Mouse (Mus musculus): ENCODE results near the gene Entpd3. TPM values are rescaled to one million over a fixed set of nuclear protein-coding genes. Genes with fewer than 3 reads are reported as not detected.

Entpd3 gene
- polyA plus RNA-seq, 1 experiment from 2014 or later = 5.8 TPM

DNA sequence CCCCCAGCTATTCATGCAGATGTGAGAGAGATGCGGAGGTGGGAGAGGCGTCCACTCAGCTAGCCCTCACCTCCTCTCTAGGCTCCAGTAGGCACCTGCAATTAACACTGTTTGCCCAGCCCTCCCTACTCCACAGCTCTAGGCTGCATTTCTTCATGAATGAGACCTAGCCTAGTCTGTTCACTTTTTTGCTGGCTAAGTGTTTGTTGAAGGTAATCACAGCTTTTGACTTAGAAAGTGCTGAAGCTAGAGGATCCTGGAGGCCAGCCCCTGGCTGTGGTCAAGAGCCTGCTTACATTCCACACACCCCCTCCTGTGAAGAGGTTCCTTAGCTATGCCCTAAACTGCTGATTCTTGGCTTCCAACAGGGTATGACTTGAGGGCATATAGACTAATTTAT lies 1.8 kb downstream of the Entpd3 start:
- Histone ChIP-seq H3K9me3 (no peaks in the 10 kb centered on the region), H3K9ac (no peak overlapping the region), H3K4me3 (no peak overlapping the region), H3K4me2 (peak overlapping the region; percentile 35), H3K27me3 (peaks cover 28% of the 10 kb centered on the region), H3K4me1 (peaks cover 28% of the 10 kb centered on the region), H3K27ac (no peak overlapping the region), H3K36me3 (no peaks in the 10 kb centered on the region)
- 13% methylated on average over 2 of the region's 2 CpGs for WGBS
- 0 out of 2 replicates have a peak, but pooled peaks have one; percentile 6 for ATAC-seq (ENCODE audit: insufficient number of reproducible peaks, insufficient read depth, low FRiP score, low TSS enrichment, low read depth)

DNA sequence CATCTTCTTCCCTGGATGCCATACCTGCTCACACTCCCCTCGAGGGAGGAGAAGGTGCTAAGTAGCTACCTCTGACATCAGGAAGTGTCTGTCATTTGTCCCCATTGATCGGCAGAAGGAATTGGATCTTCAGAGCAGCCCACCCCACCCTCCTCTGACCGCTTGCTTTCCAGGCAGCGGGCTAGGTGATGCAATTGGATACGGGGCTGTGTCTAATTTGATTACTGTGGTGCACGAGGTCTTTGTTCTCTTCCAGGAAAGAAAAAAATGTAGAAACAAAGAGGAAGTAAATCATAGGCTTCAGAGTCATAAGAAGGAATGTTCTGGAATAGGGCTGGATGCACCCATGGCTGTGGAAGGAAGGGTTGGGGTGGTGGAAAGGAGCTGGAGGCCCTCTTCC lies 2.6 kb downstream of the Entpd3 start:
- 1% methylated on average over 6 of the region's 6 CpGs for WGBS
- H3K4me2 ChIP-seq = peak overlapping the region; percentile 35
- H3K9me3 ChIP-seq = no peaks in the 10 kb centered on the region
- H3K27me3 ChIP-seq = peaks cover 28% of the 10 kb centered on the region
- H3K27ac ChIP-seq = peak overlapping the region; percentile 22; the same call in 1 of the 2 replicates
- H3K36me3 ChIP-seq = no peaks in the 10 kb centered on the region
- H3K9ac ChIP-seq = no peak overlapping the region
- peaks cover 36% of the 10 kb centered on the region for H3K4me1 ChIP-seq
- ATAC-seq (ENCODE audit: insufficient number of reproducible peaks, insufficient read depth, low FRiP score, low TSS enrichment, low read depth) = no peak
- H3K4me3 ChIP-seq = no peak overlapping the region

- ATAC-seq (ENCODE audit: insufficient number of reproducible peaks, insufficient read depth, low FRiP score, low TSS enrichment, low read depth) = no peak
- Histone ChIP-seq H3K9ac (no peak overlapping the region), H3K27me3 (0 out of 2 replicates have a peak, but pooled peaks cover 3% of the 10 kb centered on the region)
Measured at GRCm38 (mm10) chr9:120545994-120546393, 6.4 kb downstream of the Entpd3 start.

GRCm38 (mm10) chr9:120546482-120546881 lies 6.9 kb downstream of the Entpd3 start:
- Histone ChIP-seq H3K4me2 (peak overlapping the region; percentile 40), H3K4me1 (peaks cover 26% of the 10 kb centered on the region), H3K9me3 (no peaks in the 10 kb centered on the region), H3K27me3 (0 out of 2 replicates have a peak, but pooled peaks cover 3% of the 10 kb centered on the region), H3K27ac (no peak overlapping the region; the same call in 1 of the 2 replicates), H3K4me3 (no peak overlapping the region), H3K36me3 (no peaks in the 10 kb centered on the region), H3K9ac (no peak overlapping the region)
- no peak for ATAC-seq (ENCODE audit: insufficient number of reproducible peaks, insufficient read depth, low FRiP score, low TSS enrichment, low read depth)
- WGBS = 89% methylated on average over 9 of the region's 9 CpGs

More at GRCm38 (mm10) chr9:120545994-120546393, 6.4 kb downstream of the Entpd3 start:
- H3K27ac ChIP-seq = no peak overlapping the region; the same call in 1 of the 2 replicates
- 83% methylated on average over 2 of the region's 2 CpGs for WGBS
- no peak overlapping the region for H3K4me3 ChIP-seq
- H3K4me1 ChIP-seq = peaks cover 29% of the 10 kb centered on the region
- H3K36me3 ChIP-seq = no peaks in the 10 kb centered on the region
- no peak overlapping the region for H3K4me2 ChIP-seq
- no peaks in the 10 kb centered on the region for H3K9me3 ChIP-seq

DNA sequence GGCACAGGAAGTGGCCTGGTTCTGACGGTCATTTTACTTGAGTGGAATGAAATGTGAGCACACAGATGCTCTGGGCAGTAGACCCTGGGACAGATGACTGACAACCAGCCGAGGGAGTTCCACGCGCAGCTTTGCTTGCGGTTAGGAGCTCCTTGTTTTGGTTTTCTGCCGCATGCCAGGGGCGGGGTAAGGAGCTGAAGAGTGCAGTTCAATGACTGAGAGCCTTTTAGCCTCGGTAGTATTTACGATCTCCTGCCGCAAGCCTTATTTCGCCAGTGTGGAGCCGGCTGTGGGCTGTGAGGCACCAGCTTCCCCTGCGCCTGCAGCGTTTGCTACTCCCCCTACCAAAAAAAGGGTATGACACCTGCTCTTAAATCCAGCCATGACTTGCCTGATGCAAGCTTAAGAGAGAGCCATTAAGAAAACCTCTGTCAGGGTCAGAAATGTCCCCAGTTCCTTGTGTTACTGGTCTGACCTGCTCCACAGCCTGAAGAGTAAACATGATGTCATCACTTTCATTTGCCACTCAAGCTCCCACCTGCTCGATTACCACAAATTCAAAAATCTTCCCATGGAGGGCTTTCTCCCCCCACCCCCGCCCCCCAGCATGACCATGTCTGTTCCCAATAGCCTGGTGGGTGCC lies 7.5 kb downstream of the Entpd3 start:
- Histone ChIP-seq H3K27me3 (no peaks in the 10 kb centered on the region), H3K27ac (peak overlapping the region; percentile 29; the same call in 1 of the 2 replicates), H3K9ac (peak overlapping the region; percentile 41; the same call in 1 of the 2 replicates), H3K4me2 (peak overlapping the region; percentile 40), H3K36me3 (no peaks in the 10 kb centered on the region), H3K4me1 (peaks cover 19% of the 10 kb centered on the region), H3K9me3 (no peaks in the 10 kb centered on the region), H3K4me3 (no peak overlapping the region)
- 10% methylated on average over 16 of the region's 16 CpGs for WGBS
- ATAC-seq (ENCODE audit: insufficient number of reproducible peaks, insufficient read depth, low FRiP score, low TSS enrichment, low read depth) = no peak; the same call in 1 of the 2 replicates

DNA sequence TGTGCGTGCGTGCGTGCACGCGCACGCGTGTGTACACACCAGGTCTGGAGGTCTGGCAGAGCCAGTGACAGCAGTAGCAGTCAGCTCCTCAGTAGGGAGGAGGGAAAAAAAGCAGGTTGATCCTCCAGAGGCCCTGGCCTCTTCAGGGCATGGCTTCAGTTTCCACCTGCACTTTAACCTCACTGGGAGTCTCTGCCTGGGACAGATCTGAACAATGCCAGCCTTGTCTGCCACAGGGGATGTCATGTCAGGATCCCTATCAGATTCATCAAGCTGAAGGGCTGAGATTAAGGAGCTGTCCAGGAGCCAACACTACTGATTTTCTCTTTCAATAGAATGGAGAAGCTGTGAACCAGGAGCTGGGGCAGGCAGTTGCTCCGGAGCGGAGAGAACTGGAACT lies 11.2 kb downstream of the Entpd3 start:
- H3K27ac ChIP-seq = no peak overlapping the region
- H3K9ac ChIP-seq = no peak overlapping the region
- no peak for ATAC-seq (ENCODE audit: insufficient number of reproducible peaks, insufficient read depth, low FRiP score, low TSS enrichment, low read depth)
- H3K36me3 ChIP-seq = no peaks in the 10 kb centered on the region
- 75% methylated on average over 9 of the region's 9 CpGs for WGBS
- H3K4me1 ChIP-seq = peaks cover 15% of the 10 kb centered on the region
- H3K4me2 ChIP-seq = no peak overlapping the region
- no peak overlapping the region for H3K4me3 ChIP-seq
- no peaks in the 10 kb centered on the region for H3K9me3 ChIP-seq
- H3K27me3 ChIP-seq = no peaks in the 10 kb centered on the region

GRCm38 (mm10) chr9:120563590-120563989 lies 24.0 kb downstream of the Entpd3 start:
- 92% methylated on average over 3 of the region's 3 CpGs for WGBS
- ATAC-seq (ENCODE audit: insufficient number of reproducible peaks, insufficient read depth, low FRiP score, low TSS enrichment, low read depth) = no peak
- H3K9me3 ChIP-seq = no peaks in the 10 kb centered on the region

GRCm38 (mm10) chr9:120564247-120564646 lies 24.6 kb downstream of the Entpd3 start:
- Histone ChIP-seq H3K9ac (no peak overlapping the region), H3K36me3 (no peaks in the 10 kb centered on the region), H3K27me3 (no peaks in the 10 kb centered on the region), H3K4me3 (no peak overlapping the region), H3K4me2 (no peak overlapping the region), H3K9me3 (no peaks in the 10 kb centered on the region), H3K4me1 (no peaks in the 10 kb centered on the region), H3K27ac (no peak overlapping the region)
- WGBS = 78% methylated on average over 2 of the region's 2 CpGs
- ATAC-seq (ENCODE audit: insufficient number of reproducible peaks, insufficient read depth, low FRiP score, low TSS enrichment, low read depth) = no peak

More at GRCm38 (mm10) chr9:120563590-120563989, 24.0 kb downstream of the Entpd3 start:
- H3K4me1 ChIP-seq = no peaks in the 10 kb centered on the region
- H3K36me3 ChIP-seq = no peaks in the 10 kb centered on the region
- no peaks in the 10 kb centered on the region for H3K27me3 ChIP-seq
- H3K4me3 ChIP-seq = no peak overlapping the region
- H3K27ac ChIP-seq = no peak overlapping the region
- H3K4me2 ChIP-seq = no peak overlapping the region
- no peak overlapping the region for H3K9ac ChIP-seq

DNA sequence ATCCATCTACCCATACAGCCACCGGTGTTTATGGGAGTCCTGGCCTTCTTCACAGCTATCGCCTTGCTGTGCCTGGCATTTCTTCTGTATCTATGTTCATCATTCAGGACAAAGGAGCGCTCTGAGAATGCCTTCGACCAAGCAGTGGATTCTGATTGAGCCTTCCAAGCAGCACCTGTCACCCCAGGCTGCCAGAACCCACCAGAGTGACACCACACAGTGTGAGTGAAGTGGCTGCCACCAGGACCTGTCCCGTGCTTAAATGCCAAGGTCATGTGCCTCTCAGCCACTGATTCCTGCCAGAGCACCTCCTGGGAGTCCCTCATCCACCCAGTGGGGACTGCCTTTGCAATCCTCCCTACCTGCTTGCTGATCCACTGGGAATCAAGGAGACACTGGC lies 26.8 kb downstream of the Entpd3 start:
- H3K9me3 ChIP-seq = no peaks in the 10 kb centered on the region
- 89% methylated on average over 5 of the region's 5 CpGs for WGBS
- no peaks in the 10 kb centered on the region for H3K27me3 ChIP-seq
- H3K4me2 ChIP-seq = no peak overlapping the region
- H3K9ac ChIP-seq = no peak overlapping the region; the same call in 1 of the 2 replicates
- H3K27ac ChIP-seq = no peak overlapping the region
- H3K36me3 ChIP-seq = no peaks in the 10 kb centered on the region
- H3K4me3 ChIP-seq = no peak overlapping the region
- H3K4me1 ChIP-seq = peaks cover 7% of the 10 kb centered on the region
- ATAC-seq (ENCODE audit: insufficient number of reproducible peaks, insufficient read depth, low FRiP score, low TSS enrichment, low read depth) = no peak

GRCm38 (mm10) chr9:120568917-120569316 lies 29.3 kb downstream of the Entpd3 start:
- H3K4me1 ChIP-seq = peaks cover 19% of the 10 kb centered on the region
- WGBS = 78% methylated on average over 2 of the region's 2 CpGs
- no peak overlapping the region for H3K27ac ChIP-seq
- H3K9me3 ChIP-seq = no peaks in the 10 kb centered on the region
- H3K27me3 ChIP-seq = no peaks in the 10 kb centered on the region
- ATAC-seq (ENCODE audit: insufficient number of reproducible peaks, insufficient read depth, low FRiP score, low TSS enrichment, low read depth) = no peak
- no peak overlapping the region for H3K4me3 ChIP-seq
- H3K9ac ChIP-seq = no peak overlapping the region
- H3K4me2 ChIP-seq = no peak overlapping the region
- peaks cover 18% of the 10 kb centered on the region for H3K36me3 ChIP-seq

GRCm38 (mm10) chr9:120569721-120570333 lies 30.2 kb downstream of the Entpd3 start:
- Histone ChIP-seq H3K36me3 (peaks cover 27% of the 10 kb centered on the region), H3K4me3 (no peak overlapping the region), H3K4me1 (peaks cover 19% of the 10 kb centered on the region), H3K9ac (no peak overlapping the region), H3K9me3 (no peaks in the 10 kb centered on the region), H3K27ac (no peak overlapping the region; the same call in 1 of the 2 replicates), H3K4me2 (peak overlapping the region; percentile 83; the same call in 1 of the 2 replicates), H3K27me3 (no peaks in the 10 kb centered on the region)
- ATAC-seq (ENCODE audit: insufficient number of reproducible peaks, insufficient read depth, low FRiP score, low TSS enrichment, low read depth) = no peak
- WGBS = 67% methylated on average over 13 of the region's 13 CpGs

- 56% methylated on average over 2 of the region's 2 CpGs for WGBS
- Histone ChIP-seq H3K9ac (peak overlapping the region; percentile 95; the same call in 1 of the 2 replicates), H3K4me3 (peak overlapping the region; percentile 94)
Measured at GRCm38 (mm10) chr9:120570334-120570725, 30.7 kb downstream of the Entpd3 start.

More at GRCm38 (mm10) chr9:120570334-120570725, 30.7 kb downstream of the Entpd3 start:
- no peaks in the 10 kb centered on the region for H3K27me3 ChIP-seq
- H3K4me1 ChIP-seq = peaks cover 19% of the 10 kb centered on the region
- H3K4me2 ChIP-seq = peak overlapping the region; percentile 83
- no peak overlapping the region; the same call in none of the 2 replicates for H3K27ac ChIP-seq
- no peaks in the 10 kb centered on the region for H3K9me3 ChIP-seq
- peaks cover 32% of the 10 kb centered on the region for H3K36me3 ChIP-seq
- no peak for ATAC-seq (ENCODE audit: insufficient number of reproducible peaks, insufficient read depth, low FRiP score, low TSS enrichment, low read depth)
